Mouse (Mus musculus) G1E (cell line): ENCODE measurements around the gene C130026I21Rik.
"Not testable (repeated sequence)": the region's sequence is repeated elsewhere in the genome, so short reads cannot be mapped to it uniquely, and the experiment has no call there.

Source experiments
- CTCF ChIP-seq: IDR thresholded peaks from 2 replicates; pipeline ENCODE4 v1.5.1; 2012; ENCODE audit warnings: low read depth, low read length, inconsistent platforms, mixed read lengths
- GATA1 ChIP-seq: IDR thresholded peaks from 2 replicates; pipeline ENCODE4 v1.6.1; 2012; ENCODE audit warnings: borderline replicate concordance, low read length, inconsistent platforms, mixed read lengths
- GATA2 ChIP-seq: IDR thresholded peaks from 2 replicates; pipeline ENCODE4 v1.6.1; 2012; ENCODE audit warnings: low read depth, low read length, inconsistent platforms, borderline replicate concordance
- TAL1 ChIP-seq: conservative IDR thresholded peaks from 2 replicates; pipeline ENCODE4 v1.6.1; 2012; ENCODE audit warnings: low read depth, low read length, inconsistent platforms, mixed read lengths

GRCm38 (mm10) chr1:85114078-85114477 lies 156.3 kb downstream of the C130026I21Rik start:
- TF ChIP-seq CTCF, GATA1, TAL1, GATA2: not testable (repeated sequence)
